Mouse (Mus musculus) C2C12 (cell line): ENCODE measurements around the gene Ces2c.

Experiments used
- CTCF ChIP-seq: IDR thresholded peaks from one replicate; pipeline ENCODE4 v1.5.1; 2011; ENCODE audit not compliant: control insufficient read depth, insufficient read depth, insufficient read length
- MAX ChIP-seq: IDR thresholded peaks from one replicate; pipeline ENCODE4 v1.6.1; 2011; ENCODE audit warnings: mild to moderate bottlenecking, control low read depth
- MYOD1 ChIP-seq: IDR thresholded peaks from one replicate; pipeline ENCODE4 v1.6.1; 2011; ENCODE audit warnings: low read depth; ENCODE audit not compliant: control insufficient read depth, insufficient read length
- MYOG ChIP-seq: IDR thresholded peaks from one replicate; pipeline ENCODE4 v1.6.1; 2011; ENCODE audit not compliant: control insufficient read depth, insufficient read length; ENCODE audit errors: extremely low read depth
- USF1 ChIP-seq: IDR thresholded peaks from one replicate; pipeline ENCODE4 v1.6.1; 2011; ENCODE audit warnings: low read depth, mild to moderate bottlenecking, control low read depth, moderate library complexity

- no peak for TF ChIP-seq CTCF
- TF ChIP-seq MYOG: no peak
- no peak for TF ChIP-seq MAX
- no peak for TF ChIP-seq USF1
- no peak for TF ChIP-seq MYOD1
Observed at GRCm38 (mm10) chr8:104846831-104847230, at the start of gene Ces2c.
